Mouse (Mus musculus) embryonic facial prominence, embryonic 15.5 days (tissue): ENCODE measurements at regions not wholly inside any gene's neighbourhood (a gene's known extent, or its start where the extent isn't known, plus 50 kb on each side); places are given as distances from the start of the nearest gene placed in this dataset.

Experiments used
- ATAC-seq: fragments of 200-750 bp; cut with Nextera tagmentation; 2 replicates; pipeline ENCODE4 v1.8.0; 2017; ENCODE audit warnings: low read depth, moderate TSS enrichment; ENCODE audit not compliant: insufficient number of reproducible peaks, low FRiP score, low TSS enrichment
- H3K27ac ChIP-seq: fragments of 300-500 bp; sonication (generic); replicated peaks from 2 replicates; pipeline ENCODE4 v1.5.1; 2015; ENCODE audit warnings: mild to moderate bottlenecking, inconsistent platforms
- H3K27me3 ChIP-seq: fragments of 300-500 bp; sonication (generic); 2 replicates; pipeline ENCODE4 v1.6.1; 2015; ENCODE audit warnings: inconsistent platforms
- H3K36me3 ChIP-seq: fragments of 300-500 bp; sonication (generic); 2 replicates; pipeline ENCODE4 v1.6.1; 2015; ENCODE audit warnings: mild to moderate bottlenecking, inconsistent platforms
- H3K4me1 ChIP-seq: fragments of 300-500 bp; sonication (generic); 2 replicates; pipeline ENCODE4 v1.6.1; 2015; ENCODE audit warnings: inconsistent platforms
- H3K4me2 ChIP-seq: fragments of 300-500 bp; sonication (generic); replicated peaks from 2 replicates; pipeline ENCODE4 v1.6.1; 2015; ENCODE audit warnings: mild to moderate bottlenecking, inconsistent platforms
- H3K4me3 ChIP-seq: fragments of 300-500 bp; sonication (generic); replicated peaks from 2 replicates; pipeline ENCODE4 v1.5.1; 2015; ENCODE audit warnings: mild to moderate bottlenecking, inconsistent platforms
- H3K9ac ChIP-seq: fragments of 300-500 bp; sonication (generic); 2 replicates; pipeline ENCODE4 v1.6.1; 2015; ENCODE audit warnings: inconsistent platforms
- H3K9me3 ChIP-seq: fragments of 300-500 bp; sonication (generic); replicated peaks from 2 replicates; pipeline ENCODE4 v1.6.1; 2016; ENCODE audit warnings: inconsistent platforms
- WGBS: fragments of 180-500 bp; shearing (Covaris S2); methylation state at CpG from one replicate; pipeline ENCODE4 v1.1.7; 2015; 5-methylcytosine and 5-hydroxymethylcytosine counted together

- Histone ChIP-seq H3K27me3 (no peaks in the 10 kb centered on the region), H3K9me3 (no peaks in the 10 kb centered on the region), H3K27ac (no peak overlapping the region), H3K4me2 (no peak overlapping the region), H3K36me3 (no peaks in the 10 kb centered on the region), H3K4me3 (no peak overlapping the region), H3K9ac (no peak overlapping the region), H3K4me1 (peaks cover 9% of the 10 kb centered on the region; the same call in 1 of the 2 replicates)
- no peak for ATAC-seq
- WGBS, result 47% methylated on average over 10 of the region's 10 CpGs
These were observed 610.4 kb upstream of the Fam92a start for GRCm38 (mm10) chr4:12781969-12782904.

- Histone ChIP-seq H3K36me3 (no peaks in the 10 kb centered on the region), H3K27me3 (no peaks in the 10 kb centered on the region), H3K9ac (no peak overlapping the region), H3K27ac (no peak overlapping the region), H3K4me1 (peaks cover 19% of the 10 kb centered on the region; the same call in 1 of the 2 replicates), H3K4me3 (no peak overlapping the region), H3K4me2 (no peak overlapping the region), H3K9me3 (no peaks in the 10 kb centered on the region)
- no peak for ATAC-seq
- WGBS, result 89% methylated on average over 2 of the region's 2 CpGs
These were observed 608.4 kb upstream of the Fam92a start for GRCm38 (mm10) chr4:12780254-12780653.

GRCm38 (mm10) chr4:12779211-12779610, 607.4 kb upstream of the Fam92a start:
- Histone ChIP-seq H3K4me2 (no peak overlapping the region), H3K9me3 (no peaks in the 10 kb centered on the region), H3K9ac (no peak overlapping the region), H3K4me3 (no peak overlapping the region), H3K4me1 (peaks cover 27% of the 10 kb centered on the region), H3K36me3 (no peaks in the 10 kb centered on the region), H3K27me3 (no peaks in the 10 kb centered on the region), H3K27ac (no peak overlapping the region)
- WGBS, result 78% methylated on average over 1 of the region's 1 CpGs
- ATAC-seq, result no peak

GRCm38 (mm10) chr4:12778163-12778562, 606.3 kb upstream of the Fam92a start:
- Histone ChIP-seq H3K36me3 (no peaks in the 10 kb centered on the region), H3K27ac (no peak overlapping the region), H3K4me1 (peaks cover 29% of the 10 kb centered on the region), H3K4me3 (no peak overlapping the region), H3K27me3 (no peaks in the 10 kb centered on the region), H3K4me2 (no peak overlapping the region), H3K9ac (no peak overlapping the region), H3K9me3 (no peaks in the 10 kb centered on the region)
- 51% methylated on average over 2 of the region's 2 CpGs for WGBS
- ATAC-seq, result no peak

DNA sequence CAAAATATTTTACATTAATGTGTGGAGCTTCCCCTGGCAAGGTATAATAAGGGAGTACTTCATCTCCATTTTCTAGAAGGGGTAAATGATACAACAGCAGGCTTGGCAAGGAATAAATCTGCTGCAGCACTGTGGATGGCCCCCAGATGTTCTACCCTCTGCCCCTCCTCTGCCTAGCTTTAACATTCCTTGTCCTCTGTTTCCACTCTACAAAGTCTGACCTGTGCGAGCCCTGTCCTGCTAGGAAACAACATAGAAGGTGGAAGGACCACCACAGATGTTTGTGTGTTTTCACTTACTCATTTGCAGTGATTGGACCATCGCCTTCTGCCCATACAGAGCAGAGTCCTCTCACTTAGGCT, 604.4 kb upstream of the Fam92a start:
- no peaks in the 10 kb centered on the region for H3K36me3 ChIP-seq
- no peak; the same call in 1 of the 2 replicates for ATAC-seq

GRCm38 (mm10) chr4:12775524-12776216, 603.9 kb upstream of the Fam92a start:
- 36% methylated on average over 3 of the region's 3 CpGs for whole genome bisulfite sequencing
- Histone ChIP-seq H3K27me3 (no peaks in the 10 kb centered on the region), H3K4me3 (no peak overlapping the region), H3K4me2 (no peak overlapping the region), H3K4me1 (peaks cover 20% of the 10 kb centered on the region), H3K9ac (no peak overlapping the region), H3K36me3 (no peaks in the 10 kb centered on the region), H3K27ac (no peak overlapping the region), H3K9me3 (no peaks in the 10 kb centered on the region)
- no peak; the same call in 1 of the 2 replicates for ATAC-seq

More for the DNA sequence above, 604.4 kb upstream of the Fam92a start:
- H3K4me1 ChIP-seq, result peaks cover 20% of the 10 kb centered on the region
- no peak overlapping the region for H3K4me2 ChIP-seq
- H3K27me3 ChIP-seq, result no peaks in the 10 kb centered on the region
- WGBS, result 43% methylated on average over 2 of the region's 2 CpGs
- H3K9ac ChIP-seq, result no peak overlapping the region
- H3K9me3 ChIP-seq, result no peaks in the 10 kb centered on the region
- no peak overlapping the region for H3K4me3 ChIP-seq
- H3K27ac ChIP-seq, result no peak overlapping the region

- Histone ChIP-seq H3K4me1 (peaks cover 20% of the 10 kb centered on the region), H3K9ac (no peak overlapping the region), H3K4me2 (no peak overlapping the region), H3K36me3 (no peaks in the 10 kb centered on the region), H3K9me3 (no peaks in the 10 kb centered on the region), H3K27ac (no peak overlapping the region), H3K4me3 (no peak overlapping the region), H3K27me3 (no peaks in the 10 kb centered on the region)
- no peak for ATAC-seq
- 45% methylated on average over 4 of the region's 4 CpGs for WGBS
These were observed 603.3 kb upstream of the Fam92a start for GRCm38 (mm10) chr4:12775090-12775489.

- ATAC-seq, result no peak
- Histone ChIP-seq H3K36me3 (no peaks in the 10 kb centered on the region), H3K27me3 (no peaks in the 10 kb centered on the region), H3K27ac (no peak overlapping the region), H3K4me2 (no peak overlapping the region), H3K4me1 (peaks cover 20% of the 10 kb centered on the region), H3K9ac (no peak overlapping the region), H3K9me3 (no peaks in the 10 kb centered on the region), H3K4me3 (no peak overlapping the region)
- WGBS, result 24% methylated on average over 5 of the region's 5 CpGs
These were observed 602.9 kb upstream of the Fam92a start for GRCm38 (mm10) chr4:12774671-12775070.

GRCm38 (mm10) chr4:12773201-12773600, 601.4 kb upstream of the Fam92a start:
- WGBS, result 62% methylated on average over 7 of the region's 7 CpGs
- Histone ChIP-seq H3K36me3 (no peaks in the 10 kb centered on the region), H3K4me3 (no peak overlapping the region), H3K27me3 (no peaks in the 10 kb centered on the region), H3K4me2 (no peak overlapping the region), H3K4me1 (peaks cover 20% of the 10 kb centered on the region), H3K9me3 (no peaks in the 10 kb centered on the region), H3K9ac (no peak overlapping the region), H3K27ac (no peak overlapping the region)
- no peak for ATAC-seq

DNA sequence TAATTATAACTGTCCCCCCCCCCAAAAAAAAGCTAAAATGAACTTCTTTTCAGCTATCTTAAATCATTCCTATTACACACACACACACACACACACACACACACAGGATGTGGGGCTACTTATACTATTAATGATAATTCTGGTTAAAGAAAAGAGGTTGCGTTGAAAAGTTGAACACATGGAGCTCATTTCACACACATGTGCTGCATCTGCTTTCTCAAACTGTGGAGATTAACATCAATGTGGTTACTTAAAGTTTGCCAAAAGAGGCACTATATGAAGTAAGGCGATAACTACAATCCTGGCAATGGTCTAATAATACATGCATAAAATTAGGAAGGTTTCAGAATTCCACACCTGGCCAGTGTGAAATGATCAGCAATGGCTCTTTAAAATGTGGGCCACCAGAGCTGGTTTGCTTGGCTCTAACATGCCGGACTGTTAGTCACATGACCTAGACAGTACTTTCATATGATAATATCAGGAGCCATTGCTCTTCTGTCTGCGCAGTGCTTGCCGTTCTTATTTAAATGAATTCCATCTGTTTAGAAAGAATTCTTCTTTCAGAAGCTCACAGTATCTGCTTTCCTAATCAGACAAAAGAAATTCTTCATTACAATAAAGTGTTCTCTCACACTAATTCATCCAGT, 598.4 kb upstream of the Fam92a start:
- WGBS, result 32% methylated on average over 5 of the region's 5 CpGs
- H3K27ac ChIP-seq, result no peak overlapping the region
- H3K4me3 ChIP-seq, result no peak overlapping the region
- no peaks in the 10 kb centered on the region for H3K36me3 ChIP-seq
- ATAC-seq, result no peak
- peaks cover 10% of the 10 kb centered on the region for H3K4me1 ChIP-seq
- 0 out of 2 replicates have a peak overlapping the region, but pooled peaks have one; percentile 9 for H3K4me2 ChIP-seq
- H3K9me3 ChIP-seq, result no peaks in the 10 kb centered on the region
- no peaks in the 10 kb centered on the region for H3K27me3 ChIP-seq
- no peak overlapping the region for H3K9ac ChIP-seq

GRCm38 (mm10) chr4:12769092-12769491, 597.3 kb upstream of the Fam92a start:
- Histone ChIP-seq H3K4me3 (no peak overlapping the region), H3K36me3 (no peaks in the 10 kb centered on the region), H3K27me3 (no peaks in the 10 kb centered on the region), H3K4me1 (peaks cover under 1% of the 10 kb centered on the region; the same call in 1 of the 2 replicates), H3K9me3 (no peaks in the 10 kb centered on the region), H3K4me2 (no peak overlapping the region), H3K27ac (no peak overlapping the region), H3K9ac (no peak overlapping the region)
- no peak for ATAC-seq
